Mouse (Mus musculus) kidney, embryonic 15.5 days (tissue): ENCODE measurements around the gene Atg7. TPM values are rescaled to one million over a fixed set of nuclear protein-coding genes. Genes with fewer than 3 reads are reported as not detected.
"Not testable (repeated sequence)": the region's sequence is repeated elsewhere in the genome, so short reads cannot be mapped to it uniquely, and the experiment has no call there.

Experiments
- ATAC-seq: fragments of 200-750 bp; cut with Nextera tagmentation; replicated peaks from 2 replicates; pipeline ENCODE4 v1.8.0; 2017; ENCODE audit warnings: moderate TSS enrichment; ENCODE audit not compliant: low FRiP score
- H3K27ac ChIP-seq: fragments of 300-500 bp; sonication (generic); 2 replicates; pipeline ENCODE4 v1.5.1; 2015; ENCODE audit warnings: mild to moderate bottlenecking, inconsistent platforms
- H3K27me3 ChIP-seq: fragments of 300-500 bp; sonication (generic); 2 replicates; pipeline ENCODE4 v1.6.1; 2015; ENCODE audit warnings: inconsistent platforms
- H3K36me3 ChIP-seq: fragments of 300-500 bp; sonication (generic); 2 replicates; pipeline ENCODE4 v1.6.1; 2015; ENCODE audit warnings: inconsistent platforms
- H3K4me1 ChIP-seq: fragments of 300-500 bp; sonication (generic); 2 replicates; pipeline ENCODE4 v1.6.1; 2015; ENCODE audit warnings: inconsistent platforms
- H3K4me2 ChIP-seq: fragments of 300-500 bp; sonication (generic); 2 replicates; pipeline ENCODE4 v1.6.1; 2015; ENCODE audit warnings: moderate library complexity, mild to moderate bottlenecking, inconsistent platforms
- H3K4me3 ChIP-seq: fragments of 300-500 bp; sonication (generic); replicated peaks from 2 replicates; pipeline ENCODE4 v1.5.1; 2015; ENCODE audit warnings: mild to moderate bottlenecking, inconsistent platforms
- H3K9ac ChIP-seq: fragments of 300-500 bp; sonication (generic); 2 replicates; pipeline ENCODE4 v1.6.1; 2015; ENCODE audit warnings: mild to moderate bottlenecking, inconsistent platforms
- H3K9me3 ChIP-seq: fragments of 300-500 bp; sonication (generic); replicated peaks from 2 replicates; pipeline ENCODE4 v1.6.1; 2016; ENCODE audit warnings: inconsistent platforms
- WGBS: fragments of 180-500 bp; shearing (Covaris S2); methylation state at CpG from one replicate; pipeline ENCODE4 v1.1.7; 2015; ENCODE audit warnings: mixed read lengths; 5-methylcytosine and 5-hydroxymethylcytosine counted together
- polyA plus RNA-seq: library from polyadenylated mRNA; unstranded; fragments of >200 nt; fragmentation: Nextera tagmentation; extraction: Ambion mirVana; gene quantifications from 2 replicates; pipeline ENCODE4 v1.2.1, GENCODE M21; 2015

The Atg7 gene
- 21.3 and 23.4 TPM in 2 replicates for polyA plus RNA-seq

- peak; percentile 85 for ATAC-seq
- no peaks in the 10 kb centered on the region for H3K36me3 ChIP-seq
- H3K27me3 ChIP-seq = peaks cover 5% of the 10 kb centered on the region; the same call in 1 of the 2 replicates
- under 1% methylated on average over 38 of the region's 38 CpGs for WGBS
- H3K4me1 ChIP-seq = peaks cover 9% of the 10 kb centered on the region
- H3K4me3 ChIP-seq = peak within 1 kb of the TSS; percentile 72
- peak within 1 kb of the TSS; percentile 83 for H3K4me2 ChIP-seq
- H3K27ac ChIP-seq = peak within 1 kb of the TSS; percentile 33; the same call in 1 of the 2 replicates
- H3K9me3 ChIP-seq = no peaks in the 10 kb centered on the region
- H3K9ac ChIP-seq = peak within 1 kb of the TSS; percentile 50
Observed at GRCm38 (mm10) chr6:114642601-114643528, at the start of gene Atg7. Gene Atg7 (plus strand): TSS chr6:114643097.

- ATAC-seq, H3K36me3 ChIP-seq: not testable (repeated sequence)
- 6% methylated on average over 7 of the region's 17 CpGs for WGBS
Observed at GRCm38 (mm10) chr6:114614076-114614475, 28.8 kb upstream of the Atg7 start.

GRCm38 (mm10) chr6:114633886-114634285 lies 9.0 kb upstream of the Atg7 start:
- not testable (repeated sequence) for H3K9me3 ChIP-seq, ATAC-seq, H3K4me1 ChIP-seq, H3K4me3 ChIP-seq, H3K27ac ChIP-seq, H3K36me3 ChIP-seq, H3K4me2 ChIP-seq, H3K27me3 ChIP-seq, H3K9ac ChIP-seq
- no CpG with 5 or more reads among the region's 14 CpGs for WGBS

More at GRCm38 (mm10) chr6:114614076-114614475, 28.8 kb upstream of the Atg7 start:
- not testable (repeated sequence) for H3K4me3 ChIP-seq, H3K27ac ChIP-seq, H3K9me3 ChIP-seq, H3K4me1 ChIP-seq, H3K27me3 ChIP-seq, H3K9ac ChIP-seq, H3K4me2 ChIP-seq

GRCm38 (mm10) chr6:114643716-114644115 lies 819 bp downstream of the Atg7 start:
- Histone ChIP-seq H3K9ac (peak overlapping the region; percentile 50), H3K9me3 (no peaks in the 10 kb centered on the region), H3K4me2 (peak overlapping the region; percentile 83), H3K27ac (no peak overlapping the region), H3K4me3 (peak overlapping the region; percentile 72), H3K4me1 (peaks cover 9% of the 10 kb centered on the region), H3K27me3 (peaks cover 5% of the 10 kb centered on the region; the same call in 1 of the 2 replicates), H3K36me3 (no peaks in the 10 kb centered on the region)
- WGBS = 45% methylated on average over 8 of the region's 8 CpGs
- no peak for ATAC-seq

- Histone ChIP-seq H3K27ac (no peak overlapping the region), H3K4me3 (no peak overlapping the region), H3K27me3 (peaks cover 5% of the 10 kb centered on the region; the same call in 1 of the 2 replicates), H3K9ac (no peak overlapping the region), H3K4me1 (peaks cover 9% of the 10 kb centered on the region), H3K36me3 (no peaks in the 10 kb centered on the region), H3K9me3 (no peaks in the 10 kb centered on the region), H3K4me2 (no peak overlapping the region)
- ATAC-seq = no peak
- WGBS = 91% methylated on average over 1 of the region's 1 CpGs
Observed at GRCm38 (mm10) chr6:114644531-114644930, 1.6 kb downstream of the Atg7 start.

- Histone ChIP-seq H3K9ac (no peak overlapping the region), H3K27me3 (no peaks in the 10 kb centered on the region), H3K27ac (no peak overlapping the region), H3K4me2 (no peak overlapping the region), H3K4me1 (peaks cover 9% of the 10 kb centered on the region), H3K4me3 (no peak overlapping the region), H3K36me3 (no peaks in the 10 kb centered on the region), H3K9me3 (no peaks in the 10 kb centered on the region)
- WGBS = 71% methylated on average over 1 of the region's 1 CpGs
- ATAC-seq = no peak
Observed at GRCm38 (mm10) chr6:114646201-114646600, 3.3 kb downstream of the Atg7 start.

GRCm38 (mm10) chr6:114647011-114647410 lies 4.1 kb downstream of the Atg7 start:
- Histone ChIP-seq H3K4me2 (no peak overlapping the region), H3K27ac (no peak overlapping the region), H3K9me3 (no peaks in the 10 kb centered on the region), H3K4me3 (no peak overlapping the region), H3K9ac (no peak overlapping the region), H3K4me1 (peaks cover 12% of the 10 kb centered on the region), H3K27me3 (no peaks in the 10 kb centered on the region), H3K36me3 (no peaks in the 10 kb centered on the region)
- ATAC-seq = no peak
- WGBS = 86% methylated on average over 6 of the region's 6 CpGs

GRCm38 (mm10) chr6:114648352-114649030 lies 5.6 kb downstream of the Atg7 start:
- no peaks in the 10 kb centered on the region for H3K9me3 ChIP-seq
- WGBS = 84% methylated on average over 4 of the region's 4 CpGs

GRCm38 (mm10) chr6:114652209-114652608 lies 9.3 kb downstream of the Atg7 start:
- H3K9ac ChIP-seq = no peak overlapping the region
- 57% methylated on average over 3 of the region's 3 CpGs for WGBS
- no peak overlapping the region for H3K4me2 ChIP-seq
- H3K4me1 ChIP-seq = peaks cover 9% of the 10 kb centered on the region; the same call in 1 of the 2 replicates
- no peak overlapping the region for H3K27ac ChIP-seq
- no peak; the same call in 1 of the 2 replicates for ATAC-seq
- H3K36me3 ChIP-seq = no peaks in the 10 kb centered on the region
- no peaks in the 10 kb centered on the region for H3K9me3 ChIP-seq
- H3K4me3 ChIP-seq = no peak overlapping the region
- H3K27me3 ChIP-seq = no peaks in the 10 kb centered on the region

More at GRCm38 (mm10) chr6:114648352-114649030, 5.6 kb downstream of the Atg7 start:
- H3K9ac ChIP-seq = no peak overlapping the region
- no peaks in the 10 kb centered on the region for H3K36me3 ChIP-seq
- H3K27ac ChIP-seq = no peak overlapping the region
- H3K4me3 ChIP-seq = no peak overlapping the region
- H3K27me3 ChIP-seq = no peaks in the 10 kb centered on the region
- H3K4me1 ChIP-seq = peaks cover 15% of the 10 kb centered on the region
- H3K4me2 ChIP-seq = no peak overlapping the region
- ATAC-seq = no peak

- ATAC-seq = no peak
- Histone ChIP-seq H3K4me2 (no peak overlapping the region), H3K27ac (no peak overlapping the region), H3K27me3 (no peaks in the 10 kb centered on the region), H3K36me3 (no peaks in the 10 kb centered on the region), H3K4me1 (peaks cover 5% of the 10 kb centered on the region; the same call in 1 of the 2 replicates), H3K9me3 (no peaks in the 10 kb centered on the region), H3K9ac (no peak overlapping the region), H3K4me3 (no peak overlapping the region)
- 79% methylated on average over 7 of the region's 7 CpGs for WGBS
Observed at GRCm38 (mm10) chr6:114656826-114657600, 14.1 kb downstream of the Atg7 start.

GRCm38 (mm10) chr6:114657807-114658206 lies 14.9 kb downstream of the Atg7 start:
- Histone ChIP-seq H3K4me3 (no peak overlapping the region), H3K27ac (no peak overlapping the region), H3K4me1 (no peaks in the 10 kb centered on the region), H3K9ac (no peak overlapping the region), H3K27me3 (no peaks in the 10 kb centered on the region), H3K36me3 (no peaks in the 10 kb centered on the region), H3K9me3 (no peaks in the 10 kb centered on the region), H3K4me2 (no peak overlapping the region)
- 67% methylated on average over 4 of the region's 4 CpGs for WGBS
- ATAC-seq = no peak
